Mouse (Mus musculus) hindbrain, embryonic 13.5 days (tissue): Measurements from ENCODE around the gene Skint7. TPM values are rescaled to one million over a fixed set of nuclear protein-coding genes. Genes with fewer than 3 reads are reported as not detected.
"Not testable (repeated sequence)": the region's sequence is repeated elsewhere in the genome, so short reads cannot be mapped to it uniquely, and the experiment has no call there.

ENCODE experiments used
- ATAC-seq: fragments of 200-750 bp; cut with Nextera tagmentation; 2 replicates; pipeline ENCODE4 v1.8.0; 2017; ENCODE audit warnings: moderate TSS enrichment; ENCODE audit not compliant: low FRiP score
- H3K27ac ChIP-seq: fragments of 300-500 bp; sonication (generic); 2 replicates; pipeline ENCODE4 v1.5.1; 2015; ENCODE audit warnings: inconsistent platforms, mild to moderate bottlenecking, moderate library complexity
- H3K27me3 ChIP-seq: fragments of 300-500 bp; sonication (generic); 2 replicates; pipeline ENCODE4 v1.6.1; 2015; ENCODE audit warnings: mild to moderate bottlenecking, inconsistent platforms
- H3K36me3 ChIP-seq: fragments of 300-500 bp; sonication (generic); 2 replicates; pipeline ENCODE4 v1.6.1; 2015; ENCODE audit warnings: mild to moderate bottlenecking, inconsistent platforms
- H3K4me1 ChIP-seq: fragments of 300-500 bp; sonication (generic); replicated peaks from 2 replicates; pipeline ENCODE4 v1.6.1; 2015; ENCODE audit warnings: inconsistent platforms
- H3K4me2 ChIP-seq: fragments of 300-500 bp; sonication (generic); 2 replicates; pipeline ENCODE4 v1.6.1; 2015; ENCODE audit warnings: inconsistent platforms, mild to moderate bottlenecking, moderate library complexity
- H3K4me3 ChIP-seq: fragments of 300-500 bp; sonication (generic); 2 replicates; pipeline ENCODE4 v1.5.1; 2015; ENCODE audit warnings: mild to moderate bottlenecking, inconsistent platforms
- H3K9ac ChIP-seq: fragments of 300-500 bp; sonication (generic); 2 replicates; pipeline ENCODE4 v1.6.1; 2015; ENCODE audit warnings: mild to moderate bottlenecking, inconsistent platforms
- H3K9me3 ChIP-seq: fragments of 300-500 bp; sonication (generic); 2 replicates; pipeline ENCODE4 v1.6.1; 2016; ENCODE audit warnings: inconsistent platforms
- WGBS: fragments of 180-500 bp; shearing (Covaris S2); methylation state at CpG from one replicate; pipeline ENCODE4 v1.1.7; 2015; 5-methylcytosine and 5-hydroxymethylcytosine counted together
- polyA plus RNA-seq: library from polyadenylated mRNA; unstranded; fragments of >200 nt; fragmentation: Nextera tagmentation; extraction: Ambion mirVana; gene quantifications from 2 replicates; pipeline ENCODE4 v1.2.1, GENCODE M21; 2015

Gene Skint7
- polyA plus RNA-seq, result not detected in 2 replicates

DNA sequence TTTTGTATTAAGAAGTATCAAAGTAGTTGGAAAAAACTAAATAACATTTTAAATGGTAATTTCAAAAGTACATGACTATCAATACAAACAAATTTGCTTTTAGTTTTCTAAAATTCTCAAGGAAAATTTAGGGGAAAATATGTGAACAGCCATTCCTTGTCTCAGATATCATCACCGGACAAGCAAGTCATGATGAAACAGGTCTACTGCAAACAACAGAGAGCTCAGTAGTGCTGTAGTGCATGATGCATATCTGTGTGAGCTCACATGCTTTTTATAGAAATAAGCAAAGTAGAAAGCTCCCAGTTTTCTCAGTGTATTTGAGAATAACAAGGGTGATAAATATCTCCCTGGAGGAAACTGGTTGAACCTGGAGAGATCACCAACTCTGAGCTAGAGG, at the start of gene Skint7:
Gene Skint7 (plus strand): TSS at position 301 of the 400 bp plus-strand sequence.
- Histone ChIP-seq H3K9ac (no peak within 1 kb of the TSS), H3K4me3 (no peak within 1 kb of the TSS), H3K9me3 (no peaks in the 10 kb centered on the region), H3K36me3 (no peaks in the 10 kb centered on the region), H3K27ac (no peak within 1 kb of the TSS), H3K27me3 (no peaks in the 10 kb centered on the region), H3K4me1 (no peaks in the 10 kb centered on the region), H3K4me2 (no peak within 1 kb of the TSS)
- 93% methylated on average over 1 of the region's 1 CpGs for WGBS
- no peak for ATAC-seq

DNA sequence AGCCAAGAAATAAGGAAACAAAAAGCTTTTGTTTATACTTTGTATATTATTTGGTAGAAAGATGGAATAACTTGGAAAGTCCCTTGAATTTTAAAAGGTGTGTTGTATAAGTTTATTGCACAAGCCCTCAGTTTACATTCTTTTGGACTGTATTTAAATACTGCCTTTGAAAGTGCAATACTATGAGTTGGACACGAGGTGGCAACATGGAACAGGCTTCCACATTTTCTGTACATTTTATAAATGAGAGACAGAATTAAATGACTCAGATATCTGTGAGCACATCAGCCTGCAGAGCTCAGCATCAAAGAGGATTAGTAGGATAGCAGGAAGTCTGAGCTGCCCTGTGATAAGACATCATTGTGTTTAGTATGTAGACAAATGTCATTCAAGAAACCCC, 11.4 kb upstream of the Skint7 start:
- Histone ChIP-seq H3K27me3 (no peaks in the 10 kb centered on the region), H3K36me3 (no peaks in the 10 kb centered on the region), H3K4me1 (no peaks in the 10 kb centered on the region), H3K27ac (no peak overlapping the region), H3K4me3 (no peak overlapping the region), H3K4me2 (no peak overlapping the region), H3K9ac (no peak overlapping the region), H3K9me3 (no peaks in the 10 kb centered on the region)
- 34% methylated on average over 1 of the region's 1 CpGs for WGBS
- no peak for ATAC-seq

- 76% methylated on average over 1 of the region's 1 CpGs for whole genome bisulfite sequencing
- ATAC-seq, H3K9ac ChIP-seq, H3K4me2 ChIP-seq, H3K4me1 ChIP-seq, H3K4me3 ChIP-seq, H3K9me3 ChIP-seq, H3K36me3 ChIP-seq, H3K27ac ChIP-seq, H3K27me3 ChIP-seq: not testable (repeated sequence)
Measured at GRCm38 (mm10) chr4:111963241-111963640, 9.5 kb upstream of the Skint7 start.

- Histone ChIP-seq H3K4me2 (no peak overlapping the region), H3K4me3 (no peak overlapping the region), H3K9me3 (no peaks in the 10 kb centered on the region), H3K27ac (no peak overlapping the region), H3K4me1 (no peaks in the 10 kb centered on the region), H3K9ac (no peak overlapping the region), H3K36me3 (no peaks in the 10 kb centered on the region), H3K27me3 (no peaks in the 10 kb centered on the region)
- 82% methylated on average over 3 of the region's 3 CpGs for WGBS
- no peak for ATAC-seq
Measured at GRCm38 (mm10) chr4:111963669-111964068, 9.1 kb upstream of the Skint7 start.

- no peak within 1 kb of the TSS for H3K27ac ChIP-seq
- H3K27me3 ChIP-seq, result no peaks in the 10 kb centered on the region
- no peak within 1 kb of the TSS for H3K9ac ChIP-seq
- H3K4me3 ChIP-seq, result no peak within 1 kb of the TSS
- no peaks in the 10 kb centered on the region for H3K4me1 ChIP-seq
- no peak for ATAC-seq
- no peaks in the 10 kb centered on the region for H3K36me3 ChIP-seq
- H3K9me3 ChIP-seq, result no peaks in the 10 kb centered on the region
- H3K4me2 ChIP-seq, result no peak within 1 kb of the TSS
Measured at GRCm38 (mm10) chr4:112005969-112006368, 33.2 kb downstream of the Skint7 start, which contains the start of gene Skint1. Skint1 (plus strand) TSS chr4:112006269.

Other genes starting within 250 kb of the Skint7 start
- gene Slc5a9, start 70.0 kb upstream of the Skint7 start, polyA plus RNA-seq, result not detected in 2 replicates
- gene Skint8, start 53.5 kb upstream of the Skint7 start, polyA plus RNA-seq, result not detected in 2 replicates
- not detected in 2 replicates for gene Skint1, start 33.3 kb downstream of the Skint7 start, polyA plus RNA-seq
- not detected in 2 replicates for gene Skint4, start 99.1 kb downstream of the Skint7 start, polyA plus RNA-seq